Mouse (Mus musculus) myocyte (in vitro differentiated cells): Measurements from ENCODE around the gene Marcks.

ENCODE experiments used
- CEBPB ChIP-seq: IDR thresholded peaks from 2 replicates; pipeline ENCODE4 v1.6.1; 2011; ENCODE audit warnings: mild to moderate bottlenecking, moderate library complexity; ENCODE audit not compliant: poor library complexity, insufficient read depth, severe bottlenecking
- MAX ChIP-seq: IDR thresholded peaks from one replicate; pipeline ENCODE4 v1.6.1; 2011; ENCODE audit warnings: low read depth, mild to moderate bottlenecking, control low read depth
- MYOD1 ChIP-seq, 3 experiments: IDR thresholded peaks; one replicate each; pipeline ENCODE4 v1.6.1; 2011; ENCODE audit warnings: control low read depth in 2 of 3, low read depth in 2 of 3, mild to moderate bottlenecking in 2 of 3, moderate library complexity in 1 of 3; ENCODE audit not compliant: insufficient read length in 2 of 3, control insufficient read depth in 1 of 3
- MYOG ChIP-seq, 3 experiments: IDR thresholded peaks; one replicate each; pipeline ENCODE4 v1.6.1; 2011; ENCODE audit warnings: control low read depth in 2 of 3, low read depth in 2 of 3, mild to moderate bottlenecking in 2 of 3; ENCODE audit not compliant: insufficient read length in 2 of 3, control insufficient read depth in 1 of 3, insufficient read depth in 1 of 3
- POLR2A ChIP-seq: IDR thresholded peaks from one replicate; pipeline ENCODE4 v1.6.1; 2011; ENCODE audit warnings: low read depth, mild to moderate bottlenecking, control low read depth, moderate library complexity; ENCODE audit not compliant: insufficient read length
- POLR2AphosphoS2 ChIP-seq: IDR thresholded peaks from one replicate; pipeline ENCODE4 v1.6.1; 2011; ENCODE audit warnings: low read depth, control low read depth; ENCODE audit not compliant: insufficient read length
- REST ChIP-seq: IDR thresholded peaks from one replicate; pipeline ENCODE4 v1.6.1; 2011; ENCODE audit warnings: mild to moderate bottlenecking, control low read depth, moderate library complexity; ENCODE audit not compliant: insufficient read depth, insufficient read length
- SRF ChIP-seq: IDR thresholded peaks from one replicate; pipeline ENCODE4 v1.6.1; 2011; ENCODE audit warnings: low read depth; ENCODE audit not compliant: control insufficient read depth, insufficient read length
- TCF12 ChIP-seq: IDR thresholded peaks from one replicate; pipeline ENCODE4 v1.6.1; 2011; ENCODE audit warnings: mild to moderate bottlenecking, control low read depth; ENCODE audit not compliant: poor library complexity, insufficient read depth, severe bottlenecking
- TCF3 ChIP-seq: IDR thresholded peaks from one replicate; pipeline ENCODE4 v1.6.1; 2011; ENCODE audit warnings: low read depth, control low read depth; ENCODE audit not compliant: insufficient read length
- USF1 ChIP-seq: IDR thresholded peaks from one replicate; pipeline ENCODE4 v1.6.1; 2011; ENCODE audit warnings: low read depth, mild to moderate bottlenecking, control low read depth, moderate library complexity

DNA sequence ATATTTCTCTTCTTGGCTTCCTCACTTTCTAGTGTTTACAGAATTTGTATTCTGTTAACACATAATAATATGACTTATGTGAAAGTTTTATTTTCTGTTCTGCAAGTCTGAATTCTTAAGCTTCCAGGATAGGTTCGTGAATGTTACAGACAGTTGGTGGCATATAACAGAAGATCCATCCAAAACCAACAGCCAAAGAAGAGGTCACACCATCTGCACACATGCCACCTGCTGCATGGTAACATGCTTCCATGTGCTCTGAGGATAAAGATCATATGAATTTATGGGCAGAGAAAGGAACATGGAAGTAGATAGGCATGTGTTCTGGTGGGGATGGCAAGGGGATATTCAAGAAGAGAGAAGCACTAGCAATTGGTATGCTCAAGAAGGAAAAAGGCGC, 28.8 kb upstream of the Marcks start:
- TF ChIP-seq MYOG (IDR thresholded peaks at IDR 0.05; ENCODE audit: control insufficient read depth in 1 of 3, insufficient read depth in 1 of 3, insufficient read length in 2 of 3, low read depth in 2 of 3) (no peak), POLR2A (no peak), USF1 (no peak), MYOD1 (IDR thresholded peaks at IDR 0.05; ENCODE audit: control insufficient read depth in 1 of 3, insufficient read length in 2 of 3, low read depth in 2 of 3) (no peak), MAX (no peak), CEBPB (no peak), TCF3 (no peak), SRF (no peak), POLR2AphosphoS2 (no peak), REST (no peak), TCF12 (no peak)
